26 mouse cellular contexts compared by ENCODE assay signal in genomic region chr4:104513622-104514021, GRCm38 (mm10).
DNase-seq lines count a peak whose midpoint lies in the region; ATAC-seq lines count a peak whose summit lies in the region.
"Had no signal": no experiment of that assay in that cellular context is flagged by ENCODE, and none has a peak within 500 bp of the region (broad histone marks: within the 10 kb centered on the region; RNA-seq: fewer than 3 reads in every experiment).

No protein-coding gene starts in this region.

- H3K4me1 ChIP-seq in midbrain, embryonic 11.5 days (ENCODE audit: control insufficient read depth, insufficient read depth, low read length), result peaks cover 6% of the 10 kb centered on the region
- H3K4me1 ChIP-seq in midbrain, embryonic 10.5 days, result peaks cover 26% of the 10 kb centered on the region
- H3K4me1 ChIP-seq in hindbrain, embryonic 16.5 days (ENCODE audit: control insufficient read depth, insufficient read depth, low read depth, low read length), result peaks cover 8% of the 10 kb centered on the region; the same call in 1 of the 2 replicates
- H3K4me1 ChIP-seq in midbrain, embryonic 15.5 days, result peaks cover 28% of the 10 kb centered on the region
- peaks cover 11% of the 10 kb centered on the region for H3K4me1 ChIP-seq in neural tube, embryonic 15.5 days
- H3K4me1 ChIP-seq: embryonic facial prominence, embryonic 15.5 days; limb, embryonic 15.5 days had no signal

- H3K9me3 ChIP-seq in midbrain, embryonic 11.5 days (ENCODE audit: control insufficient read depth, low read length), result no peaks in the 10 kb centered on the region
- H3K9me3 ChIP-seq in midbrain, embryonic 10.5 days (replicated peaks), result no peaks in the 10 kb centered on the region
- no peaks in the 10 kb centered on the region for H3K9me3 ChIP-seq in hindbrain, embryonic 16.5 days (ENCODE audit: control insufficient read depth, low read length)
- H3K9me3 ChIP-seq in midbrain, embryonic 15.5 days, result no peaks in the 10 kb centered on the region
- H3K9me3 ChIP-seq in neural tube, embryonic 15.5 days (replicated peaks), result no peaks in the 10 kb centered on the region
- H3K9me3 ChIP-seq: embryonic facial prominence, embryonic 10.5 days; embryonic facial prominence, embryonic 15.5 days; forebrain, embryonic 12.5 days; limb, embryonic 10.5 days; limb, embryonic 15.5 days had no signal

- H3K27me3 ChIP-seq in midbrain, embryonic 11.5 days (ENCODE audit: control insufficient read depth, insufficient read depth, low read length), result no peaks in the 10 kb centered on the region
- H3K27me3 ChIP-seq in midbrain, embryonic 10.5 days (ENCODE audit: low read depth, poor library complexity, severe bottlenecking), result no peaks in the 10 kb centered on the region
- no peaks in the 10 kb centered on the region for H3K27me3 ChIP-seq in hindbrain, embryonic 16.5 days (replicated peaks; ENCODE audit: control insufficient read depth, insufficient read depth, low read length)
- no peaks in the 10 kb centered on the region for H3K27me3 ChIP-seq in midbrain, embryonic 15.5 days (replicated peaks)
- no peaks in the 10 kb centered on the region for H3K27me3 ChIP-seq in neural tube, embryonic 15.5 days (replicated peaks)
- H3K27me3 ChIP-seq: embryonic facial prominence, embryonic 15.5 days; forebrain, embryonic 12.5 days; limb, embryonic 15.5 days had no signal

- H3K9ac ChIP-seq in midbrain, embryonic 11.5 days (ENCODE audit: low read length), result no peak overlapping the region
- H3K9ac ChIP-seq in hindbrain, embryonic 16.5 days (ENCODE audit: low read depth, low read length), result no peak overlapping the region
- no peak overlapping the region for H3K9ac ChIP-seq in midbrain, embryonic 15.5 days
- no peak overlapping the region for H3K9ac ChIP-seq in neural tube, embryonic 15.5 days (replicated peaks)
- H3K9ac ChIP-seq: embryonic facial prominence, embryonic 15.5 days; forebrain, embryonic 12.5 days; forebrain, postnatal 0 days; limb, embryonic 15.5 days; liver, embryonic 14.5 days; lung, embryonic 14.5 days had no signal

- no peaks in the 10 kb centered on the region for H3K36me3 ChIP-seq in midbrain, embryonic 11.5 days (ENCODE audit: control insufficient read depth, insufficient read depth, low read length)
- H3K36me3 ChIP-seq in midbrain, embryonic 10.5 days, result no peaks in the 10 kb centered on the region
- H3K36me3 ChIP-seq in hindbrain, embryonic 16.5 days (ENCODE audit: control insufficient read depth, insufficient read depth, low read length), result no peaks in the 10 kb centered on the region
- H3K36me3 ChIP-seq in midbrain, embryonic 15.5 days (replicated peaks), result no peaks in the 10 kb centered on the region
- no peaks in the 10 kb centered on the region for H3K36me3 ChIP-seq in neural tube, embryonic 15.5 days
- H3K36me3 ChIP-seq: embryonic facial prominence, embryonic 10.5 days; embryonic facial prominence, embryonic 15.5 days; forebrain, embryonic 12.5 days; limb, embryonic 10.5 days; limb, embryonic 15.5 days had no signal

- no peak for DNase-seq in midbrain, embryonic 11.5 days (ENCODE audit: low spot score, missing footprints)
- no peak for DNase-seq in midbrain, embryonic 10.5 days (ENCODE audit: low spot score)
- no peak for DNase-seq in frontal cortex, postnatal 10 days (ENCODE audit: low spot score in 2 of 2)
- no peak for DNase-seq in layer of hippocampus, adult 11-12 months (ENCODE audit: low spot score)
- no peak for DNase-seq in adrenal gland, adult 2 months
- DNase-seq: adrenal gland, postnatal 25 days; cerebellum, adult 2 months; cerebellum, postnatal 14 days; forebrain, postnatal 0 days; gastrocnemius, postnatal 10 days; heart, postnatal 14 days; kidney, adult 8-10 months; kidney, postnatal 4 days; lung, embryonic 14.5 days; lung, postnatal 14 days; thymus, postnatal 14 days had no signal

- no peak overlapping the region for H3K27ac ChIP-seq in midbrain, embryonic 11.5 days (ENCODE audit: low read depth, low read length)
- no peak overlapping the region for H3K27ac ChIP-seq in midbrain, embryonic 10.5 days (replicated peaks)
- no peak overlapping the region for H3K27ac ChIP-seq in hindbrain, embryonic 16.5 days (ENCODE audit: low read depth, low read length)
- peak overlapping the region; percentile 48; the same call in 1 of the 2 replicates for H3K27ac ChIP-seq in midbrain, embryonic 15.5 days
- H3K27ac ChIP-seq in neural tube, embryonic 15.5 days (replicated peaks), result no peak overlapping the region
- H3K27ac ChIP-seq: embryonic facial prominence, embryonic 10.5 days; embryonic facial prominence, embryonic 15.5 days; forebrain, embryonic 12.5 days; kidney, postnatal 0 days; limb, embryonic 10.5 days; limb, embryonic 15.5 days; liver, embryonic 14.5 days had no signal

- no peak overlapping the region for H3K4me3 ChIP-seq in midbrain, embryonic 11.5 days (ENCODE audit: low read depth, low read length)
- H3K4me3 ChIP-seq in midbrain, embryonic 10.5 days, result no peak overlapping the region
- H3K4me3 ChIP-seq in hindbrain, embryonic 16.5 days (ENCODE audit: low read length), result no peak overlapping the region
- peak overlapping the region; percentile 5; the same call in 1 of the 2 replicates for H3K4me3 ChIP-seq in midbrain, embryonic 15.5 days
- H3K4me3 ChIP-seq in neural tube, embryonic 15.5 days (replicated peaks), result no peak overlapping the region
- H3K4me3 ChIP-seq: embryonic facial prominence, embryonic 15.5 days; forebrain, embryonic 12.5 days; limb, embryonic 15.5 days had no signal

- 58% methylated on average over 7 of the region's 7 CpGs for WGBS in midbrain, embryonic 11.5 days
- WGBS in midbrain, embryonic 10.5 days, result 66% methylated on average over 7 of the region's 7 CpGs
- 47% methylated on average over 7 of the region's 7 CpGs for WGBS in hindbrain, embryonic 16.5 days
- 27% methylated on average over 7 of the region's 7 CpGs for WGBS in midbrain, embryonic 15.5 days
- WGBS in neural tube, embryonic 15.5 days, result 38% methylated on average over 7 of the region's 7 CpGs

- ATAC-seq in midbrain, embryonic 11.5 days (ENCODE audit: low FRiP score), result 0 out of 2 replicates have a peak, but pooled peaks have one; percentile 34
- no peak for ATAC-seq in hindbrain, embryonic 16.5 days
- peak; percentile 68 for ATAC-seq in midbrain, embryonic 15.5 days (replicated peaks)
- no peak for ATAC-seq in neural tube, embryonic 15.5 days (ENCODE audit: low FRiP score)
- ATAC-seq: forebrain, postnatal 0 days had no signal

- H3K4me2 ChIP-seq in midbrain, embryonic 11.5 days, result no peak overlapping the region
- H3K4me2 ChIP-seq in hindbrain, embryonic 16.5 days (ENCODE audit: low read length), result peak overlapping the region; percentile 29
- H3K4me2 ChIP-seq in midbrain, embryonic 15.5 days, result peak overlapping the region; percentile 30; the same call in 1 of the 2 replicates
- peak overlapping the region; percentile 29; the same call in 1 of the 2 replicates for H3K4me2 ChIP-seq in neural tube, embryonic 15.5 days
- H3K4me2 ChIP-seq: embryonic facial prominence, embryonic 15.5 days; limb, embryonic 15.5 days; lung, embryonic 14.5 days had no signal

Comparison
In these comparisons a context has a peak if more than half of its experiments do, and no peak if none do; other contexts are left out.
1. ATAC-seq: peak in midbrain, embryonic 11.5 days (single experiment) and midbrain, embryonic 15.5 days (single experiment); none in hindbrain, embryonic 16.5 days (single experiment) and neural tube, embryonic 15.5 days (single experiment).